Comparison of ENCODE assay signal across 8 mouse cellular contexts in the genomic region with DNA sequence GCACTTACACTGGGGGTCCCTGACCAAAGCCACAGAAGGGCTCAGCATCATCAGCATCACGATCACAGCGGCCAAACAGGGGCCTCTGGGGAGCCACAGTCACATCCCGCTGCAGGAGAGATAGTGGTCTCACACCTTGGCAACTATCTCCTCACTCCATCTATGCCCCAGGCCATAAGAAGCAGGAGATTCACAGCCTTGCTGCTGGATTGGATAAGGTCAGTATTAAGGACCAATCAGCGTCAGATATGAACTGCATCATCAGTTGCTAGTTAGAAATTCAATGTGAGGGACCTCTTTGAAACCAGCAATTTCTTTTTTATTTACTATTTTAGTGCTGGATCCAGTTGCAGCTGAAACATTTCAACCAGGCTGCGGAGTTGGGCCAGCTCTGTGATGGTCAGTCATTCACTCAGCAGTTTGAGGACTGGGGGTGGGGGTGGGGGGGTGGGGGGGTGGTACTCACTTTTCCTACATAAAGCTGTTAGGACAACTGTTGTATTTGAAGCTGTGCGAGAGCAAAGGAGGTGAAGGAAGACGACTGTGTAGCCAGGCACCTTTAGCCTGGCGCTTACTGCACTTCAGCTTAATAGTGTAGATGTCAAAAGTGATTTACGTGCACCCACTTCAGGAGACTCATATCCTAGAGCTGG. TPM values are rescaled to one million over a fixed set of nuclear protein-coding genes. Genes with fewer than 3 reads are reported as not detected.
DNase-seq lines count a peak whose midpoint lies in the region; ATAC-seq and TF ChIP-seq lines count a peak whose summit lies in the region.

No protein-coding gene starts in this region.

- H3K27me3 ChIP-seq in heart, adult 2 months (ENCODE audit: control insufficient read depth, insufficient read depth, low read length) = no peaks in the 10 kb centered on the region; the same call in 1 of the 2 replicates
- no peaks in the 10 kb centered on the region for H3K27me3 ChIP-seq in kidney, adult 2 months (replicated peaks; ENCODE audit: control insufficient read depth, insufficient read depth, low read length)
- H3K27me3 ChIP-seq in limb, embryonic 12.5 days = peaks cover 5% of the 10 kb centered on the region; the same call in 1 of the 2 replicates
- no peaks in the 10 kb centered on the region for H3K27me3 ChIP-seq in midbrain, embryonic 16.5 days (ENCODE audit: control insufficient read depth, insufficient read depth, low read depth, low read length)
- no peaks in the 10 kb centered on the region for H3K27me3 ChIP-seq in stomach, embryonic 16.5 days (ENCODE audit: control insufficient read depth, insufficient read depth, low read length)

- peak overlapping the region; percentile 63 for H3K4me2 ChIP-seq in limb, embryonic 12.5 days
- H3K4me2 ChIP-seq in midbrain, embryonic 16.5 days (ENCODE audit: low read length) = peak overlapping the region; percentile 64
- H3K4me2 ChIP-seq in stomach, embryonic 16.5 days (ENCODE audit: low read depth, low read length) = peak overlapping the region; percentile 79

- ATAC-seq in limb, embryonic 12.5 days (ENCODE audit: insufficient number of reproducible peaks, insufficient read depth, low FRiP score, low TSS enrichment, low read depth) = peak; percentile 82
- ATAC-seq in midbrain, embryonic 16.5 days = peak; percentile 92
- ATAC-seq in stomach, embryonic 16.5 days (ENCODE audit: insufficient read depth, low FRiP score) = peak; percentile 83

- H3K9me3 ChIP-seq in limb, embryonic 12.5 days = no peaks in the 10 kb centered on the region
- no peaks in the 10 kb centered on the region for H3K9me3 ChIP-seq in midbrain, embryonic 16.5 days (replicated peaks; ENCODE audit: control insufficient read depth, low read length, poor library complexity, severe bottlenecking)
- H3K9me3 ChIP-seq in stomach, embryonic 16.5 days (replicated peaks; ENCODE audit: control insufficient read depth, low read length) = no peaks in the 10 kb centered on the region

- intact Hi-C loops in heart, adult 2 months (cut with DNase I) = no loop called here

- DNase-seq in ovary, postnatal 14 days (ENCODE audit: low spot score) = peak; percentile 57
- DNase-seq in ovary, postnatal 36 days (ENCODE audit: low spot score) = no peak
- DNase-seq in cerebellum, postnatal 10 days = peak; percentile 78 to 83
- peak; percentile 23 to 26 for DNase-seq in heart, adult 2 months
- DNase-seq in kidney, adult 2 months = peak; percentile 89

- H3K79me2 ChIP-seq in heart, adult 2 months (replicated peaks; ENCODE audit: control insufficient read depth, insufficient read depth, low read length) = no peaks in the 10 kb centered on the region

- no peak for TF ChIP-seq POLR2A in heart, adult 2 months (IDR thresholded peaks at IDR 0.05; ENCODE audit: insufficient read depth, low read depth, low read length)
- no peak for TF ChIP-seq POLR2A in kidney, adult 2 months (IDR thresholded peaks at IDR 0.05; ENCODE audit: low read depth, low read length)

- H3K4me3 ChIP-seq in heart, adult 2 months = peak overlapping the region; percentile 57; the same call in 1 of the 2 replicates
- peak overlapping the region; percentile 59; the same call in 1 of the 2 replicates for H3K4me3 ChIP-seq in kidney, adult 2 months (ENCODE audit: insufficient read depth, low read depth, low read length)
- peak overlapping the region; percentile 55 for H3K4me3 ChIP-seq in limb, embryonic 12.5 days (replicated peaks)
- H3K4me3 ChIP-seq in midbrain, embryonic 16.5 days (ENCODE audit: low read depth, low read length) = peak overlapping the region; percentile 63
- H3K4me3 ChIP-seq in stomach, embryonic 16.5 days (replicated peaks; ENCODE audit: low read length) = peak overlapping the region; percentile 62

- no peak for TF ChIP-seq EP300 in heart, adult 2 months (IDR thresholded peaks at IDR 0.05; ENCODE audit: insufficient read depth, low read depth, low read length)

- WGBS in heart, adult 2 months = 18% methylated on average over 9 of the region's 9 CpGs
- 9% methylated on average over 9 of the region's 9 CpGs for WGBS in kidney, adult 2 months
- WGBS in limb, embryonic 12.5 days = 15% methylated on average over 9 of the region's 9 CpGs
- 22% methylated on average over 9 of the region's 9 CpGs for WGBS in midbrain, embryonic 16.5 days
- 14% methylated on average over 9 of the region's 9 CpGs for WGBS in stomach, embryonic 16.5 days

- H3K36me3 ChIP-seq in heart, adult 2 months (ENCODE audit: control insufficient read depth, insufficient read depth, low read length) = no peaks in the 10 kb centered on the region
- no peaks in the 10 kb centered on the region for H3K36me3 ChIP-seq in kidney, adult 2 months (ENCODE audit: control insufficient read depth, insufficient read depth, low read length)
- H3K36me3 ChIP-seq in limb, embryonic 12.5 days = no peaks in the 10 kb centered on the region
- H3K36me3 ChIP-seq in midbrain, embryonic 16.5 days (ENCODE audit: control insufficient read depth, insufficient read depth, low read length) = no peaks in the 10 kb centered on the region
- no peaks in the 10 kb centered on the region for H3K36me3 ChIP-seq in stomach, embryonic 16.5 days (ENCODE audit: control insufficient read depth, insufficient read depth, low read length)

- no peak overlapping the region for H3K9ac ChIP-seq in heart, adult 2 months (ENCODE audit: low read depth, low read length)
- H3K9ac ChIP-seq in limb, embryonic 12.5 days (replicated peaks) = peak overlapping the region; percentile 75; the same call in 1 of the 2 replicates
- H3K9ac ChIP-seq in midbrain, embryonic 16.5 days (ENCODE audit: low read depth, low read length) = 0 out of 2 replicates have a peak overlapping the region, but pooled peaks have one; percentile 44
- H3K9ac ChIP-seq in stomach, embryonic 16.5 days (ENCODE audit: low read length) = no peak overlapping the region

- TF ChIP-seq CTCF in heart, adult 2 months (IDR thresholded peaks at IDR 0.05) = no peak
- TF ChIP-seq CTCF in kidney, adult 2 months (conservative IDR thresholded peaks at IDR 0.05; ENCODE audit: insufficient read depth, insufficient read length, low read depth, low read length) = no peak

- H3K27ac ChIP-seq in heart, adult 2 months = no peak overlapping the region; the same call in 1 of the 2 replicates
- H3K27ac ChIP-seq in kidney, adult 2 months (ENCODE audit: insufficient read depth, low read depth, low read length) = no peak overlapping the region
- H3K27ac ChIP-seq in limb, embryonic 12.5 days = no peak overlapping the region; the same call in 1 of the 2 replicates
- peak overlapping the region; percentile 99 for H3K27ac ChIP-seq in midbrain, embryonic 16.5 days (ENCODE audit: low read length)
- H3K27ac ChIP-seq in stomach, embryonic 16.5 days (ENCODE audit: low read length) = no peak overlapping the region

- peaks cover 2% of the 10 kb centered on the region; the same call in 1 of the 2 replicates for H3K4me1 ChIP-seq in heart, adult 2 months (ENCODE audit: control insufficient read depth, insufficient read depth, low read length)
- H3K4me1 ChIP-seq in kidney, adult 2 months (ENCODE audit: control insufficient read depth, insufficient read depth, low read length) = no peaks in the 10 kb centered on the region
- H3K4me1 ChIP-seq in limb, embryonic 12.5 days (replicated peaks) = no peaks in the 10 kb centered on the region
- peaks cover 4% of the 10 kb centered on the region; the same call in 1 of the 2 replicates for H3K4me1 ChIP-seq in midbrain, embryonic 16.5 days (ENCODE audit: control insufficient read depth, insufficient read depth, low read length)
- H3K4me1 ChIP-seq in stomach, embryonic 16.5 days (ENCODE audit: control insufficient read depth, insufficient read depth, low read length) = no peaks in the 10 kb centered on the region

RNA-seq across cellular contexts. Expression of a gene that starts 0.4 kb away (rescaled TPM):
- total RNA-seq in heart, adult 2 months (2021) = not detected
- 0.94 and 1.1 TPM in 2 replicates for polyA plus RNA-seq in heart, adult 2 months (2012; rRNA removed)
- 0.22 and 1.3 TPM in 2 replicates for polyA plus RNA-seq in kidney, adult 2 months (2012; rRNA removed)
- polyA plus RNA-seq in limb, embryonic 12.5 days (2016; fragmentation: Nextera tagmentation; extraction: Ambion mirVana) = 0.40 and 1.3 TPM in 2 replicates
- polyA plus RNA-seq in midbrain, embryonic 16.5 days (2015; fragmentation: Nextera tagmentation; extraction: Ambion mirVana) = 6.1 and 6.7 TPM in 2 replicates
- polyA plus RNA-seq in stomach, embryonic 16.5 days (2015; fragmentation: Nextera tagmentation; extraction: Ambion mirVana) = 1.8 TPM in 2 replicates

RNA-seq across cellular contexts. Expression of a gene that starts 21.3 kb away (rescaled TPM):
- total RNA-seq in heart, adult 2 months (2021) = not detected
- not detected in 2 replicates for polyA plus RNA-seq in heart, adult 2 months (2012; rRNA removed)
- polyA plus RNA-seq in kidney, adult 2 months (2012; rRNA removed) = not detected in 2 replicates
- not detected in 2 replicates for polyA plus RNA-seq in limb, embryonic 12.5 days (2016; fragmentation: Nextera tagmentation; extraction: Ambion mirVana)
- not detected in 2 replicates for polyA plus RNA-seq in midbrain, embryonic 16.5 days (2015; fragmentation: Nextera tagmentation; extraction: Ambion mirVana)
- polyA plus RNA-seq in stomach, embryonic 16.5 days (2015; fragmentation: Nextera tagmentation; extraction: Ambion mirVana) = 3.5 TPM in 2 replicates

RNA-seq across cellular contexts. Expression of a gene that starts 43.6 kb away (rescaled TPM):
- total RNA-seq in heart, adult 2 months (2021) = under 1 TPM; 0.41 to 0.44 TPM
- polyA plus RNA-seq in heart, adult 2 months (2012; rRNA removed) = 0.26 and 0.31 TPM in 2 replicates
- 0.03 and 0.11 TPM in 2 replicates for polyA plus RNA-seq in kidney, adult 2 months (2012; rRNA removed)
- polyA plus RNA-seq in limb, embryonic 12.5 days (2016; fragmentation: Nextera tagmentation; extraction: Ambion mirVana) = not detected in 2 replicates
- polyA plus RNA-seq in midbrain, embryonic 16.5 days (2015; fragmentation: Nextera tagmentation; extraction: Ambion mirVana) = 0.06 TPM in 1 of 2 replicates, not detected in the other
- polyA plus RNA-seq in stomach, embryonic 16.5 days (2015; fragmentation: Nextera tagmentation; extraction: Ambion mirVana) = 1.3 and 1.4 TPM in 2 replicates

Comparison
In these comparisons a context has a peak if more than half of its experiments do, and no peak if none do; other contexts are left out.
1. H3K9ac ChIP-seq: peak in limb, embryonic 12.5 days (single experiment) and midbrain, embryonic 16.5 days (single experiment); none in heart, adult 2 months (single experiment) and stomach, embryonic 16.5 days (single experiment).
2. Peak in every context shown above with its lines, with median percentiles within 50 percentile points of each other: H3K4me3 ChIP-seq, ATAC-seq and H3K4me2 ChIP-seq.